Mouse (Mus musculus) midbrain, postnatal 0 days (tissue): Measurements from ENCODE around the gene Shisa4. TPM values are rescaled to one million over a fixed set of nuclear protein-coding genes. Genes with fewer than 3 reads are reported as not detected.

ENCODE experiments used
- ATAC-seq: fragments of 200-750 bp; cut with Nextera tagmentation; 2 replicates; pipeline ENCODE4 v1.8.0; 2017; ENCODE audit warnings: moderate number of reproducible peaks, mild to moderate bottlenecking, moderate TSS enrichment, moderate library complexity; ENCODE audit not compliant: low FRiP score
- DNase-seq: peaks from one replicate; pipeline ENCODE4 v3.0.0-alpha.2; 2015; ENCODE audit warnings: low spot score
- H3K27ac ChIP-seq: fragments of 300-500 bp; sonication (generic); 2 replicates; pipeline ENCODE4 v1.5.1; 2014; ENCODE audit warnings: low read depth, mild to moderate bottlenecking, low read length, mixed read lengths
- H3K27me3 ChIP-seq: fragments of 300-500 bp; sonication (generic); 2 replicates; pipeline ENCODE4 v1.6.1; 2014; ENCODE audit warnings: low read length, control low read depth, mixed read lengths; ENCODE audit not compliant: insufficient read depth
- H3K36me3 ChIP-seq: fragments of 300-500 bp; sonication (generic); 2 replicates; pipeline ENCODE4 v1.6.1; 2014; ENCODE audit warnings: low read length, control low read depth, mixed read lengths; ENCODE audit not compliant: insufficient read depth
- H3K4me1 ChIP-seq: fragments of 300-500 bp; sonication (generic); 2 replicates; pipeline ENCODE4 v1.6.1; 2014; ENCODE audit warnings: mild to moderate bottlenecking, control low read depth, antibody characterized with exemption, low read length, mixed read lengths; ENCODE audit not compliant: insufficient read depth
- H3K4me2 ChIP-seq: fragments of 300-500 bp; sonication (generic); 2 replicates; pipeline ENCODE4 v1.6.1; 2014; ENCODE audit warnings: low read depth, mild to moderate bottlenecking, low read length, mixed read lengths; ENCODE audit not compliant: poor library complexity, severe bottlenecking
- H3K4me3 ChIP-seq: fragments of 300-500 bp; sonication (generic); 2 replicates; pipeline ENCODE4 v1.5.1; 2014; ENCODE audit warnings: low read depth, mild to moderate bottlenecking, low read length, moderate library complexity
- H3K9ac ChIP-seq: fragments of 300-500 bp; sonication (generic); replicated peaks from 2 replicates; pipeline ENCODE4 v1.6.1; 2014; ENCODE audit warnings: mild to moderate bottlenecking, low read length, moderate library complexity, mixed read lengths; ENCODE audit not compliant: poor library complexity, severe bottlenecking
- H3K9me3 ChIP-seq: fragments of 300-500 bp; sonication (generic); 2 replicates; pipeline ENCODE4 v1.6.1; 2016; ENCODE audit warnings: low read length, control low read depth
- CTCF ChIP-seq: IDR thresholded peaks from 2 replicates; pipeline ENCODE4 v1.5.1; 2016; ENCODE audit warnings: antibody characterized with exemption, mild to moderate bottlenecking
- WGBS: fragments of 180-500 bp; shearing (Covaris S2); extraction: QIAGEN DNeasy Blood & Tissue Kit; methylation state at CpG from one replicate; pipeline ENCODE4 v1.1.7; 2014; 5-methylcytosine and 5-hydroxymethylcytosine counted together
- polyA plus RNA-seq: library from polyadenylated mRNA; unstranded; fragments of >200 nt; fragmentation: Nextera tagmentation; extraction: Ambion mirVana; gene quantifications from 2 replicates; pipeline ENCODE4 v1.2.1, GENCODE M21; 2015
- total RNA-seq: library from RNA; depleted of rRNA; stranded (reverse); fragments of >200 nt; gene quantifications from 2 replicates; pipeline ENCODE4 v1.2.3, GENCODE M21; 2014; rRNA removed

Gene Shisa4
- total and polyA plus RNA-seq, 2 experiments from 2014 or later, result 129 to 141 TPM

- Histone ChIP-seq H3K9ac (no peak within 1 kb of the TSS), H3K27ac (no peak within 1 kb of the TSS), H3K4me3 (no peak within 1 kb of the TSS), H3K27me3 (no peaks in the 10 kb centered on the region), H3K9me3 (no peaks in the 10 kb centered on the region), H3K36me3 (no peaks in the 10 kb centered on the region), H3K4me2 (no peak within 1 kb of the TSS), H3K4me1 (no peaks in the 10 kb centered on the region)
- ATAC-seq (no peak), DNase-seq (no peak)
- TF ChIP-seq CTCF, result no peak
- 17% methylated on average over 8 of the region's 8 CpGs for WGBS
Measured at GRCm38 (mm10) chr1:135324571-135324970, 50.5 kb downstream of the Shisa4 start, which contains the start of gene Lmod1. Gene Lmod1, plus strand, starts transcription at chr1:135324807.

GRCm38 (mm10) chr1:135323367-135323901 is 51.6 kb downstream of the Shisa4 start:
- ATAC-seq (no peak), DNase-seq (no peak)
- H3K27ac ChIP-seq, result no peak overlapping the region
- H3K9ac ChIP-seq, result no peak overlapping the region
- TF ChIP-seq CTCF, result no peak
- no peaks in the 10 kb centered on the region for H3K27me3 ChIP-seq
- 84% methylated on average over 7 of the region's 7 CpGs for WGBS
- H3K36me3 ChIP-seq, result no peaks in the 10 kb centered on the region
- no peaks in the 10 kb centered on the region for H3K9me3 ChIP-seq
- H3K4me1 ChIP-seq, result no peaks in the 10 kb centered on the region
- no peak overlapping the region for H3K4me2 ChIP-seq
- no peak overlapping the region for H3K4me3 ChIP-seq

Other genes starting within 250 kb of the Shisa4 start
- 0.05 and 0.24 TPM in 2 replicates for gene Ptpn7, start 242.5 kb downstream of the Shisa4 start, total RNA-seq
- gene Ptpn7, start 242.5 kb downstream of the Shisa4 start, polyA plus RNA-seq, result 0.05 and 0.15 TPM in 2 replicates
- gene Arl8a, start 228.4 kb downstream of the Shisa4 start, total RNA-seq, result 317 and 384 TPM in 2 replicates
- 399 and 418 TPM in 2 replicates for gene Arl8a, start 228.4 kb downstream of the Shisa4 start, polyA plus RNA-seq
- 14.1 and 25.7 TPM in 2 replicates for gene Gpr37l1, start 207.6 kb downstream of the Shisa4 start, total RNA-seq
- 8.8 and 12.8 TPM in 2 replicates for gene Gpr37l1, start 207.6 kb downstream of the Shisa4 start, polyA plus RNA-seq
- gene Elf3, start 116.7 kb downstream of the Shisa4 start, total RNA-seq, result 0.14 and 0.77 TPM in 2 replicates
- gene Elf3, start 116.7 kb downstream of the Shisa4 start, polyA plus RNA-seq, result 0.36 and 0.60 TPM in 2 replicates
- gene Rnpep, start 91.2 kb downstream of the Shisa4 start, total RNA-seq, result 76.3 and 79.7 TPM in 2 replicates
- 49.2 and 52.4 TPM in 2 replicates for gene Rnpep, start 91.2 kb downstream of the Shisa4 start, polyA plus RNA-seq
- 19.0 and 34.4 TPM in 2 replicates for gene Timm17a, start 61.5 kb downstream of the Shisa4 start, total RNA-seq
- gene Timm17a, start 61.5 kb downstream of the Shisa4 start, polyA plus RNA-seq, result 165 and 166 TPM in 2 replicates
- gene Lmod1, start 50.4 kb downstream of the Shisa4 start, total RNA-seq, result 0.16 TPM in 1 of 2 replicates, not detected in the other
- 0.26 and 0.35 TPM in 2 replicates for gene Lmod1, start 50.4 kb downstream of the Shisa4 start, polyA plus RNA-seq
- gene Ipo9, start 55.3 kb upstream of the Shisa4 start, total RNA-seq, result 88.7 and 128 TPM in 2 replicates
- gene Ipo9, start 55.3 kb upstream of the Shisa4 start, polyA plus RNA-seq, result 89.3 and 93.3 TPM in 2 replicates
- gene Nav1, start 232.1 kb upstream of the Shisa4 start, total RNA-seq, result 99.1 and 109 TPM in 2 replicates
- gene Nav1, start 232.1 kb upstream of the Shisa4 start, polyA plus RNA-seq, result 37.3 and 46.5 TPM in 2 replicates